Mouse (Mus musculus) midbrain, embryonic 16.5 days (tissue): Measurements from ENCODE around the gene Gm45233. TPM values are rescaled to one million over a fixed set of nuclear protein-coding genes. Genes with fewer than 3 reads are reported as not detected.

Source experiments
- ATAC-seq: fragments of 200-750 bp; cut with Nextera tagmentation; 2 replicates; pipeline ENCODE4 v1.8.0; 2017; ENCODE audit warnings: moderate TSS enrichment
- H3K27ac ChIP-seq: fragments of 300-500 bp; sonication (generic); 2 replicates; pipeline ENCODE4 v1.5.1; 2014; ENCODE audit warnings: mild to moderate bottlenecking, low read length, mixed read lengths
- H3K27me3 ChIP-seq: fragments of 300-500 bp; sonication (generic); 2 replicates; pipeline ENCODE4 v1.6.1; 2014; ENCODE audit warnings: low read depth, low read length, mixed read lengths; ENCODE audit not compliant: control insufficient read depth, insufficient read depth
- H3K36me3 ChIP-seq: fragments of 300-500 bp; sonication (generic); 2 replicates; pipeline ENCODE4 v1.6.1; 2014; ENCODE audit warnings: mild to moderate bottlenecking, low read length, moderate library complexity, mixed read lengths; ENCODE audit not compliant: control insufficient read depth, insufficient read depth
- H3K4me1 ChIP-seq: fragments of 300-500 bp; sonication (generic); 2 replicates; pipeline ENCODE4 v1.6.1; 2014; ENCODE audit warnings: mild to moderate bottlenecking, low read length, mixed read lengths; ENCODE audit not compliant: control insufficient read depth, insufficient read depth
- H3K4me2 ChIP-seq: fragments of 300-500 bp; sonication (generic); 2 replicates; pipeline ENCODE4 v1.6.1; 2014; ENCODE audit warnings: mild to moderate bottlenecking, low read length, mixed read lengths
- H3K4me3 ChIP-seq: fragments of 300-500 bp; sonication (generic); 2 replicates; pipeline ENCODE4 v1.5.1; 2014; ENCODE audit warnings: low read depth, mild to moderate bottlenecking, low read length, moderate library complexity, mixed read lengths
- H3K9ac ChIP-seq: fragments of 300-500 bp; sonication (generic); 2 replicates; pipeline ENCODE4 v1.6.1; 2014; ENCODE audit warnings: low read depth, low read length, mixed read lengths
- H3K9me3 ChIP-seq: fragments of 300-500 bp; sonication (generic); replicated peaks from 2 replicates; pipeline ENCODE4 v1.6.1; 2014; ENCODE audit warnings: mild to moderate bottlenecking, low read length, mixed read lengths; ENCODE audit not compliant: control insufficient read depth, poor library complexity, severe bottlenecking
- WGBS: fragments of 180-500 bp; shearing (Covaris S2); extraction: QIAGEN DNeasy Blood & Tissue Kit; methylation state at CpG from one replicate; pipeline ENCODE4 v1.1.7; 2014; 5-methylcytosine and 5-hydroxymethylcytosine counted together
- polyA plus RNA-seq: library from polyadenylated mRNA; unstranded; fragments of >200 nt; fragmentation: Nextera tagmentation; extraction: Ambion mirVana; gene quantifications from 2 replicates; pipeline ENCODE4 v1.2.1, GENCODE M21; 2015

Gm45233 gene
- polyA plus RNA-seq, 1 experiment from 2014 or later = 0.36 TPM

DNA sequence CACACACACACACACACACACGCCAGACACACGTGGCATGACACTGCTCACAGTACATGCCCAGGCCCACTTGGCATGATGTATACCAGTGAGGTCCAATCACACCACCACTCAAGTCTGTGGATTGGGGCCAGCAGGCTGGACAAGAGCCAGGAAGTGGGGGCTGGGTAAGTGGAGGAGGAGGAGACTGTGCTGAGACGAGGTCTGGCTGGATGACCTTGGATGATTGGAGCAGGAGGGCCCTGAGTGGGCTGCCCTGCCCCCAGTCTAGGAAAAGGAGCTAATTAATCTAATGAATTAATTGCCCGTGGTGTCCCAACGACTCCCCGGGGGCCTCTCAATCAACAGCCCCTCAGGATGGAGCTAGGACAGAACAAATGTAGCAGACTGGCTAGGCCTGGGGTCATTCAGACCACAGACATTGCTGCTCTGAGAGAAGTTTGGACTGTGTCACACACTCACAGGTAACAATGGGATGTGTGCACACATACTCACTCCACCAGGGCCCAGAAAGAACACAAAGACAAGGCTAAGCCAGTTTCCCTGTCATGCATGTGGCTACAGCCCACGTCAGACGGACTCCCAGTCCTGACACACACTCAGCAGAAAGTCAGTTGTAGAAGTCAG, 38.3 kb downstream of the Gm45233 start:
- peaks cover 4% of the 10 kb centered on the region for H3K4me1 ChIP-seq
- H3K4me2 ChIP-seq = no peak overlapping the region
- H3K27me3 ChIP-seq = peaks cover 8% of the 10 kb centered on the region
- ATAC-seq = peak; percentile 33
- no peak overlapping the region for H3K4me3 ChIP-seq
- H3K36me3 ChIP-seq = no peaks in the 10 kb centered on the region
- no peak overlapping the region for H3K27ac ChIP-seq
- WGBS = 57% methylated on average over 8 of the region's 8 CpGs
- H3K9ac ChIP-seq = no peak overlapping the region
- no peaks in the 10 kb centered on the region for H3K9me3 ChIP-seq

DNA sequence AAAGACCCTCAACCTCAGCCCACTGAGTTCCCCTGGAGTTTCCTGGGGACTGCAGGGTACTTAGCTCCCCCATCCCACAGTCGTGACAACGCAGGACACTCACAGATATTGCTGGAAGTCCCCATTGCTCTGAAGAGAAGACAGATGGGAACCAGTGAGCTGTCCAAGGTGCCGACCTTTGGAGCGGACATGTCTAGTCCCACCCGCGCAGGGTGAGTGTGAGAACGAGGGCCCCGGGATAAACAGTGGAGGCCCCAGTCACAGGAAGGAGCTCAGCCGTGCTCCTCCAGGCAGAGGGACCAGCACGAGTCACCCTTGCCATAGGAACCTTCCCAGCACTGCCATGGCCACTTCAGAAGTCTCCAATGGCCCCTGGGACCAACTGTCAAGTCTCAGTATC, 39.3 kb downstream of the Gm45233 start:
- WGBS = 26% methylated on average over 10 of the region's 10 CpGs
- ATAC-seq = no peak
- Histone ChIP-seq H3K27me3 (no peaks in the 10 kb centered on the region; the same call in 1 of the 2 replicates), H3K4me2 (no peak overlapping the region), H3K9ac (no peak overlapping the region), H3K4me1 (peaks cover 8% of the 10 kb centered on the region), H3K27ac (no peak overlapping the region), H3K9me3 (no peaks in the 10 kb centered on the region), H3K4me3 (no peak overlapping the region), H3K36me3 (no peaks in the 10 kb centered on the region)

DNA sequence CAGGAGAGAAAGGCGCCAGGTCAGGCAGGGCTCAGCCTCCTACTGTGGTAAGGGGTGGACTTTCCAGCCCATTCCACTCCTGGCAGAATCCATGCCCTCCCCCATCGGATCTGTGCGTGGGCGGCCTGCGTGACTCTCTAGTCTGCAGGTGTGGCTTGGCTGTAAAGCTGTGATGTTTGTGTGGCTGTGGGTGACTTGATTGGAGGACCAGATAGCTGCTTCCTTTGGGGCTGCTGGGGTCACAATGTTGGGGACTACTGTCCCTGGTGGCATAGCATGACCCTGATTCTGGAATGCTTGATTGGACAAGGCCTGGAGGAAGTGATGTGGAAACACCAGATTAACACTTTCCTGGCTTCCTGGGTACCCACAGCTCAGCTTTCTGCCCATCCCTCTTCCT, 44.7 kb downstream of the Gm45233 start:
- no peaks in the 10 kb centered on the region for H3K36me3 ChIP-seq
- H3K4me2 ChIP-seq = peak overlapping the region; percentile 78
- ATAC-seq = peak; percentile 4; the same call in 1 of the 2 replicates
- H3K9ac ChIP-seq = peak overlapping the region; percentile 98
- no peaks in the 10 kb centered on the region for H3K9me3 ChIP-seq
- 37% methylated on average over 5 of the region's 5 CpGs for WGBS
- H3K4me3 ChIP-seq = peak overlapping the region; percentile 89
- H3K27ac ChIP-seq = peak overlapping the region; percentile 93; the same call in 1 of the 2 replicates
- H3K27me3 ChIP-seq = no peaks in the 10 kb centered on the region
- H3K4me1 ChIP-seq = peaks cover 18% of the 10 kb centered on the region

DNA sequence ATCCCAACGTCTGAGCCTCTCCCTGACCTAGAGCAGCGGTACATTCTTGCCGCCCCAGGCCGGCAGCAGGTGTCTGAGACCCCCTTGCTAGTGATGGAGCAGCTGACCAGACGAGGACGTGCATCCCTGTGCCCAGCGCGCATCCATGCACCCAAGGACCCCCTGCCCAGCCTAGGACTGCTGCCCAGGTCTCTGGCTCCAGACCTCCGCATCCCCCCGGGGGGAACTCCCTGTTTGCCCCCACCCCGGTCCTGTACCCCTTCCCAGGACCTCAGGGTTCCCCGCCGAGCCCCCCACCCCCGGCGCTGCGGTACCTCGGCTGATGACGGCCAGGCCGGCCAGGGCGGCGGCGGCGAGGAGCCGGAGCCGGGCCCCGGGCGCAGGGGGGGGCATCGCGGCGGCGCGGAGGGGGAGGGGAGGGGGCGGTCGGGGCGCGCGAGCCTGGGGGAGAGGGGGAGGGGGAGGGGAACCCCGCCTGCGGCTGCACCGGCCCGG, 45.8 kb downstream of the Gm45233 start, which contains the start of gene Iglon5:
TSS of gene Iglon5 (minus strand) at position 445 of the 495 bp plus-strand sequence.
- no peaks in the 10 kb centered on the region for H3K36me3 ChIP-seq
- peak; percentile 74 for ATAC-seq
- no peaks in the 10 kb centered on the region for H3K9me3 ChIP-seq
- H3K4me1 ChIP-seq = peaks cover 18% of the 10 kb centered on the region
- H3K27me3 ChIP-seq = no peaks in the 10 kb centered on the region
- peak within 1 kb of the TSS; percentile 98 for H3K9ac ChIP-seq
- 1% methylated on average over 17 of the region's 41 CpGs for WGBS
- H3K27ac ChIP-seq = peak within 1 kb of the TSS; percentile 93
- H3K4me2 ChIP-seq = peak within 1 kb of the TSS; percentile 78
- H3K4me3 ChIP-seq = peak within 1 kb of the TSS; percentile 89

DNA sequence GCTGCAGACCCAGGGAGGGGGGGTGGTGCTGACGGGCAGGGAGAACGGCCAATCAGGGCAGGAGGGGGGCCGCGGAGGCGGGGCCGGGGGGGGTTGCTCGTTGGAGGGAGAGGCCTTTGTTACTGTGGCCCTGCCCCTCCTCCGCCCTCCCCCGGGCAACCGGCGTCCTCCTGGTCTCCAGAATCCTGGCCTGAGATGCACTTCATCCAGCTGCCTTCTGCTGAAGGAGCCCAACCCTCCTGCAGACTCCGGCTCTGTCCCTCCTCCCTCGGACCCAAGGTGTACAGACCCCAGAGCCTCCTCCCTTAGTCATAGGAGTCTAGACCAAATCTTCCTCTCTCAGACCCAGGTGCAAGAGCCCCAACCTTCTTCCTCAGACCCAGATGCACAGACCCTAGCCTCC, 46.3 kb downstream of the Gm45233 start:
- H3K27ac ChIP-seq = peak overlapping the region; percentile 93
- H3K9me3 ChIP-seq = no peaks in the 10 kb centered on the region
- peaks cover 18% of the 10 kb centered on the region for H3K4me1 ChIP-seq
- WGBS = 2% methylated on average over 6 of the region's 13 CpGs
- peak overlapping the region; percentile 89 for H3K4me3 ChIP-seq
- H3K9ac ChIP-seq = peak overlapping the region; percentile 98
- peak overlapping the region; percentile 78 for H3K4me2 ChIP-seq
- no peaks in the 10 kb centered on the region for H3K36me3 ChIP-seq
- ATAC-seq = peak; percentile 86
- no peaks in the 10 kb centered on the region for H3K27me3 ChIP-seq

DNA sequence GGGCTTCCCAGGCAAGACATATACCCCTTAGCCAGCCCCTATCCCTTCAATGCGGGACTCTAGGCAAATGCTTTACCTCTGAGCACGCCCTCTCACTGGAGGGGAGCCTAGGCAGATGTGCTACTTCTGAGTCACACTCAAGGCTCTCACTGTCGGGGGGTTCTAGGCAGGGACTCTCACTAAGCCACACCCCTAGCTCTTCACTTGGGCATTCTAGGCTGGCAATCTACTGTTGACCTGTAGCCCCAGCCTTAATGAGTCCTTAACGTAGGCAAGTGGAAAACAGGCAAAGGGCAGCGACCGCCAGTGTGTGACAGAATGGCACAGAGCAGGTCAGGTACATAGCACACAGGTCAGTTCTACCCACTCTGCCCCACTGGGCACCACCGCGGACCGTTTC, 46.9 kb downstream of the Gm45233 start:
- H3K9ac ChIP-seq = no peak overlapping the region; the same call in 1 of the 2 replicates
- no peaks in the 10 kb centered on the region for H3K27me3 ChIP-seq
- peak overlapping the region; percentile 89; the same call in 1 of the 2 replicates for H3K4me3 ChIP-seq
- H3K36me3 ChIP-seq = no peaks in the 10 kb centered on the region
- peak overlapping the region; percentile 93; the same call in 1 of the 2 replicates for H3K27ac ChIP-seq
- no peaks in the 10 kb centered on the region for H3K9me3 ChIP-seq
- peaks cover 18% of the 10 kb centered on the region for H3K4me1 ChIP-seq
- ATAC-seq = peak; percentile 19
- H3K4me2 ChIP-seq = peak overlapping the region; percentile 78; the same call in 1 of the 2 replicates
- WGBS = 66% methylated on average over 9 of the region's 9 CpGs

DNA sequence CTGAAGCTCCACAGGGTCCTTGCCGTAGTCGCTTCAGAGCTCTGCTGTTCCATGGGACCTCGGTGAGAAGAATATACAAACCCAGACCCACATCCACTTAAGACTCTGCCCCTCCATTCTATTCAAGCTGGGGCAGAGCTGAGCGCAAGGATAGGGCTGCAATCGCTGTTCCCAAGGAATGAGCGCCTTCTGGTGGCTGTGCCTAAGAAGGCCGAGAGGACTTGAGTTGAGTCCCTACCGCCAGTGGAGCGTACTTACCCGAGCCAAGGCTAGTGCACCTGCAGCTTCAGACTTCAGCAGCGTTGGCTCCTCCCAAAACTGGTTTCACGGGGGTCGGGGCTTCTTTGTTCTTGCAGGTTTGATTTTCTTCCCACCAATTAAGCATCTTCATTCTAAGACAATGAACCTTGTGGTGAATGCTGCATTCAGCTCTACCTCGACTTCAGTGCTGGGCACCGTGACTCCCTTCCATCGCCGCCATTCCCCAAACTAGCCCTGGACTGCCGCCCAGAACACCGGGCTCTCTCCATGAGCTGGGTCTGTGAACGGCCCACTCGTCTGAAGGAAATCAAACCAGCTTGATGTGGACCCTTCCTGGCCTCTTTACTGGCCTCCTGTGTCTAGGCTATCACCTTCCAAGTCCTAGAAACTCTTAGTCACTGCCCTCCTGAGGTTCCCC, 51.6 kb downstream of the Gm45233 start:
- Histone ChIP-seq H3K27ac (no peak overlapping the region), H3K4me2 (no peak overlapping the region), H3K9ac (0 out of 2 replicates have a peak overlapping the region, but pooled peaks have one; percentile 7), H3K4me1 (peaks cover 3% of the 10 kb centered on the region; the same call in 1 of the 2 replicates), H3K27me3 (no peaks in the 10 kb centered on the region), H3K36me3 (no peaks in the 10 kb centered on the region), H3K9me3 (no peaks in the 10 kb centered on the region), H3K4me3 (no peak overlapping the region)
- WGBS = 11% methylated on average over 21 of the region's 21 CpGs
- ATAC-seq = peak; percentile 46; the same call in 1 of the 2 replicates

DNA sequence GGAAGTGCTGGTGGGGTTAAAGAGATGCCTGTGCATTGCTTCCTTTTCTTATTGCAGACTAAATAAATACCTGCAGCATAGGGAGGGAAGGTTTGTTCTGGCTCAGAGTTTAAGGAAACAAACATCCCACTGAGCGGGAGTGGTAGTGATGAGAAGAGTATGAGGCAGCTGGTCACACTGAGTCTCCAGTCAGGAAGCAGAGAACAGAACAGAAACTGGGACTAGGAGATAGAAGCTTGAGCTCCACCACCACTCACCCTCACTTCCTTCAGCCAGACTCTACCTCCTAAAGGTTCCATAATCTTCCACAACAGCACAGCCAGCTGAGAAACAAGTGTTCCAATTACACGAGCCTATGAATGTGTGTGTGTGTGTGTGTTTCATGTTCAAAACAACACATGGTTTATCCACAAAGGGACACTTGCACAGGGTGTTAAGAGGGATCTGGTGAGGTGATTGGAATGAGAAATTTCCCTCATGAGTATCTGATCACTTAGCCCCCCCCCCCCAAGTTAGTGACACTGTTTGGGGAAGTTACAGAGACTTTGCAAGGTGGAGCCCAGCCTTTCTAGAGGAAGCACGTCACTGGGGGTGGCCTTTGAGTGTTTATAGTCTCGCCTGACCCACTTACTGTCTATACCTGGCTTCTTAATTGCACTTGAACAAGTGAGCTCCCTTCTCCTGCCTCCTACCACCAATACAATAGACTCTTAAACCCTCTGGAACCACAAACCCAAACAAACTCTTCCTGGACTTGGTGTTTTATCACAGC, 68.0 kb downstream of the Gm45233 start:
- no peaks in the 10 kb centered on the region for H3K9me3 ChIP-seq

More for the DNA sequence above, 68.0 kb downstream of the Gm45233 start:
- Histone ChIP-seq H3K4me2 (no peak overlapping the region), H3K4me3 (no peak overlapping the region), H3K27me3 (no peaks in the 10 kb centered on the region), H3K4me1 (no peaks in the 10 kb centered on the region), H3K27ac (no peak overlapping the region), H3K36me3 (no peaks in the 10 kb centered on the region), H3K9ac (no peak overlapping the region)
- WGBS = 70% methylated on average over 4 of the region's 4 CpGs
- no peak for ATAC-seq
